Mouse (Mus musculus) spleen, adult 2 months (tissue): ENCODE results near the gene Cc2d2b. TPM values are rescaled to one million over a fixed set of nuclear protein-coding genes. Genes with fewer than 3 reads are reported as not detected.

Source experiments
- DNase-seq, 2 experiments: peaks; one replicate each; pipeline versions ENCODE4 v3.0.0 to v3.0.0-alpha.2; 2012 to 2021; ENCODE audit warnings: low spot score in 2 of 2, low read depth in 1 of 2
- H3K27ac ChIP-seq: fragments of 200-500 bp; 2 replicates; pipeline ENCODE4 v1.5.1; 2012; ENCODE audit warnings: low read length, inconsistent platforms; ENCODE audit not compliant: insufficient read depth
- H3K27me3 ChIP-seq: fragments of 200-500 bp; 2 replicates; pipeline ENCODE4 v1.6.1; 2012; ENCODE audit warnings: mild to moderate bottlenecking, moderate library complexity, low read length, inconsistent platforms; ENCODE audit not compliant: control insufficient read depth, insufficient read depth
- H3K36me3 ChIP-seq: fragments of 200-500 bp; 2 replicates; pipeline ENCODE4 v1.6.1; 2012; ENCODE audit warnings: mild to moderate bottlenecking, low read length, inconsistent platforms; ENCODE audit not compliant: control insufficient read depth, insufficient read depth
- H3K4me1 ChIP-seq: fragments of 200-500 bp; 2 replicates; pipeline ENCODE4 v1.6.1; 2011; ENCODE audit warnings: inconsistent platforms; ENCODE audit not compliant: control insufficient read depth, insufficient read depth, insufficient read length
- H3K4me3 ChIP-seq: fragments of 200-500 bp; 2 replicates; pipeline ENCODE4 v1.5.1; 2011; ENCODE audit warnings: mild to moderate bottlenecking, inconsistent platforms; ENCODE audit not compliant: insufficient read depth, insufficient read length; ENCODE audit errors: extremely low read depth
- CTCF ChIP-seq: fragments of 200-500 bp; IDR thresholded peaks from 2 replicates; pipeline ENCODE4 v1.5.1; 2011; ENCODE audit warnings: mild to moderate bottlenecking, inconsistent platforms; ENCODE audit not compliant: insufficient read depth, insufficient read length, insufficient replicate concordance; ENCODE audit errors: extremely low read depth
- POLR2A ChIP-seq: fragments of 200-500 bp; IDR thresholded peaks from 2 replicates; pipeline ENCODE4 v1.6.1; 2011; ENCODE audit warnings: low read depth, low read length, inconsistent platforms
- WGBS: fragments of 180-500 bp; shearing (Covaris S2); methylation state at CpG from one replicate; pipeline ENCODE4 v1.1.7; 2018; 5-methylcytosine and 5-hydroxymethylcytosine counted together
- polyA plus RNA-seq: library from polyadenylated mRNA; depleted of rRNA; stranded (reverse); fragments of >200 nt; gene quantifications from 2 replicates; pipeline ENCODE4 v1.2.3, GENCODE M21; 2012

Gene Cc2d2b
- polyA plus RNA-seq, 1 experiment: 0.04 TPM

DNA sequence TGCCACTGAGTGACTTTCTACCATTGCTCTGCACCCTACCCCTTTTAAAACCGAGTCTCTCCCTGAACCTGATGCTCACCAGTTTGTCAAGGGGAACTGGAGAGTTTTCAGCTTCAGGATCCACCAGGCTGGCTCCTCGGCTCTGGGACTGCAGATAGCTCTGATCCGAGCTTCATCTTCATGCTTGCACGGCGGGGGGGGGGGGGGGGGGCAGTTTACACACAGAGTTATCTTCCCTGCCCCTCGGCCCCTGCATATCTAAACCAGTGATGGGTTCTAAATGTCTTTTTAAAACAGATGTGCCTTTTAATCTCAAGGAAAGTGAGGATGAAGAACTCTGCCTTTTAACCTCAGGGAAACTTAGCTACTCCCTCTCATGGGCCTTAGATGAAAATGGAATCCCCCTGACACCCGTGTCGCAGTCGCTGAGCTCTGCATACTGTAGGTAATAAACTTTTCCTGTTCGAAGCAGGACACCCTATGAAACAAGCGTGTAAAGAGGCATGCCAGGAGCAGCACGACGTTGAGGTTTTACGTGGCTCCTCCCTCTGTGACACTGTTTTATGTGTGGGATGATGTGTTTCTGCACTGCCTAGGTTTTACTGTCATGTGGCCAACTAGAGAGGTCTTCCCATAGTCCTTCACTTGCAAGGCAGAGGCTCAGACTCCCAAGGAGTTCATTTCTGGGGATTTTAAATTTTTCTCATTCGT lies 39.6 kb downstream of the Cc2d2b start:
- DNase-seq: no peak
- H3K4me1 ChIP-seq: no peaks in the 10 kb centered on the region
- H3K27ac ChIP-seq: no peak overlapping the region
- TF ChIP-seq POLR2A (no peak), CTCF (no peak)
- 48% methylated on average over 15 of the region's 15 CpGs for WGBS
- H3K27me3 ChIP-seq: no peaks in the 10 kb centered on the region
- no peaks in the 10 kb centered on the region for H3K36me3 ChIP-seq
- no peak overlapping the region for H3K4me3 ChIP-seq

DNA sequence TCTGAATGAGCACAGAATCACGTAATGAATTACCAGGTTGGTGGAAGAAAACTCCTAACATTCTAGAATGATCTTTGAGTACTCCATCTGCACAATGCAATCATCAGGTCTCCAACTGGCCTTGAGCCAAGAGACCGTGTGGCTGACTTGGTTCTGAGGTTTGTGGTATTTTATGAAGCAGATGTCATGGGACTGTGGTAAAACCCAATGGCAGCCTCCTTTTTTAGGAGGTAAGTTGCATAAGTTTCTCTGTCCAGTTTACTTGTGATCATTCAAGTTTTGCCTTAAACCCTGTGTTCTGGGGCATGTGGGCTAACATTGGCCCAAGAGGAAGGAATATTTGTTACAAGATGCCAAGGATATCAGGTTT lies 40.1 kb downstream of the Cc2d2b start:
- 15% methylated on average over 2 of the region's 2 CpGs for WGBS
- H3K36me3 ChIP-seq: no peaks in the 10 kb centered on the region
- H3K4me1 ChIP-seq: no peaks in the 10 kb centered on the region
- no peak overlapping the region for H3K27ac ChIP-seq
- no peak overlapping the region for H3K4me3 ChIP-seq
- TF ChIP-seq POLR2A: no peak
- peak in 1 of 2 experiments; percentile 9 for DNase-seq
- no peaks in the 10 kb centered on the region for H3K27me3 ChIP-seq

DNA sequence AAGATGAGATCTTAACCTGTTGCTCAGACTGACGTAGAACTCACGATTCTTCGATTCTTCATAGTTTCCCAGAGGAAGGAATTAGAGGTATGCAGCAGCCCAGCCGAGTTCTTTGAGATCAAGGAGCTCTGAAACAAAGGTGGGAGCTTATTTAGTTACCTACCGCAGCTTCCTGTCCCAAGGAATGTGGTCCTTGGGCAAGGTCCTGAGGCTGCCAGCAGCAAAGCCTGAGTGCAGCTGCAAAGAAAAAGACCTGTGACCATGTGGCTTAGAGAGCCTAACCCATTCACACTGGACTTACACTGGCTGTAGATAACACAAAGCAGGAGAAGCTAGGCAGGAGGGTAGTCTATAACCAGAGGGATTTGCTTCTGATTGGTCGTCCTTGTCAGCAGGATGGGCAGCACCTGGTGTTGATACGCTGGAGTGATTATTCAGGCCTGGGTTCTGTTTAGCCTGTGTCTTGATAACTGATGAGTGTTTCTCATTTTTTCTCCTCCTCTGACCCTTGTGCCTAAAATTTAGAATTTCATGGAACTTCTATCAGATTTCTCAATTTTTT lies 56.7 kb downstream of the Cc2d2b start:
- no peak for DNase-seq
- Histone ChIP-seq H3K4me3 (no peak overlapping the region), H3K27me3 (no peaks in the 10 kb centered on the region), H3K27ac (no peak overlapping the region), H3K4me1 (no peaks in the 10 kb centered on the region), H3K36me3 (no peaks in the 10 kb centered on the region)
- TF ChIP-seq POLR2A (no peak), CTCF (no peak)
- 85% methylated on average over 7 of the region's 7 CpGs for WGBS

DNA sequence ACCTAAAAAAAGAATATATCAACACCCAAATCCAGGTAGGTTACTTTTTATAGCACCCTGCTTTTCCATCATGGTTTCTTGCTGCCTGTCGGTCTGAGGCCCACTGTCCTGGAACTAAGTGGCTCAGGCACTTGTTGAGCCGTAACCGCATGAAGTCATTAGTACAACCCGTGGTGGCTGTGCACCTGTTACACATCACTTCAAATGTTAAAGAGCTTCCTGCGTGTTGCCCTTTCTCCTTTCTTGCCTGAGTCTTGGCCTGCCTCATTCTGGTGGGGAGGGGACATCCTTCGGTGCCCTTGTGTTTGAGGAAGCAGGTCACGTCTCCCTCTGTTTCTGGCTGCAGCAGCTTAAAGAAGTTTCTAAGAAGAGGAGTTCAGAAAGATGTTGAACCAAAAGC lies 61.3 kb downstream of the Cc2d2b start:
- DNase-seq: peak; percentile 46 to 60
- Histone ChIP-seq H3K4me3 (no peak overlapping the region), H3K4me1 (no peaks in the 10 kb centered on the region; the same call in 1 of the 2 replicates), H3K27ac (no peak overlapping the region), H3K27me3 (no peaks in the 10 kb centered on the region), H3K36me3 (peaks cover under 1% of the 10 kb centered on the region; the same call in 1 of the 2 replicates)
- 15% methylated on average over 7 of the region's 7 CpGs for WGBS
- no peak for TF ChIP-seq CTCF
- TF ChIP-seq POLR2A: no peak

DNA sequence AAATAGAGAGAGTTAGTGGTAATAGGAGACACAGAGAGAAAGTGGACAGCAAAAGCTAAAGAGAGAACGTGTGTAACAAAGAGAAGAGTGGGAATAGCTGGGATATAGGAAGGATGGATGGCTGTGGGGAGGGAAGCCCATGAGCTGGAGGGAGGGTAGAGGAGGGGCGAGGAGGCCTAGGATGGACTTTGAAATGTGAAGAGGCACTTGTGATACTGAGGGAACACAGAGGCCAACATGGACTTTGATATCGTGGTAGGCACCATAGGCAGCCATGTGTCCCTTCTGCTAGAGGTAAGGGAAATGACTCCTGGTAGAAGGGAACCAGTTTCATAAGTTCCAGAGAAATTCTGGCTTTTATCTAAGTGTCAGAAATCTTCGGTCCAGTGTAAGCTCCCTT lies 63.3 kb downstream of the Cc2d2b start:
- Histone ChIP-seq H3K36me3 (peaks cover 4% of the 10 kb centered on the region; the same call in 1 of the 2 replicates), H3K27ac (no peak overlapping the region), H3K27me3 (no peaks in the 10 kb centered on the region), H3K4me1 (no peaks in the 10 kb centered on the region; the same call in 1 of the 2 replicates), H3K4me3 (no peak overlapping the region)
- 94% methylated on average over 4 of the region's 4 CpGs for WGBS
- no peak for TF ChIP-seq POLR2A
- TF ChIP-seq CTCF: no peak
- DNase-seq: no peak

DNA sequence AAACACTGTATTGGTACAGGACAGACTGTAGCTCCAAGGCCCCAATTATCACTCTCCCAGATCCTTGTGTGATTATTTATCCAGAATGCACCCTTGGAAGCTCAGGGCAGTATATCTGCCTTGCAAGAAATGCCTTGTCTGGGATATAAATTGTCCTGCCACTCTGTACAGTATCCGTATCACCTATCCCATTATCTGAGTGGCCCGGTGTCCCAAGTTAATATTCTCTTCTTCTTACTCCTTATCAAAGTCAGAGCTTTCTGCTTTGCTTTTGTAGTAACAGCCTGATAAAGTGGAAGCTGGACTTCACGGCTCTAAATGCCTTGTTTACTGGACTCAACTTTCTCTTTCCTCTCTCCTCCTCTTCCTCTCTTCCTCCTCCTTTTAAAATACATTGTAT lies 64.2 kb downstream of the Cc2d2b start:
- Histone ChIP-seq H3K27ac (no peak overlapping the region), H3K4me1 (peaks cover 1% of the 10 kb centered on the region; the same call in 1 of the 2 replicates), H3K36me3 (peaks cover 4% of the 10 kb centered on the region; the same call in 1 of the 2 replicates), H3K27me3 (no peaks in the 10 kb centered on the region), H3K4me3 (no peak overlapping the region)
- no peak for DNase-seq
- 63% methylated on average over 3 of the region's 3 CpGs for WGBS
- TF ChIP-seq POLR2A (no peak), CTCF (no peak)

DNA sequence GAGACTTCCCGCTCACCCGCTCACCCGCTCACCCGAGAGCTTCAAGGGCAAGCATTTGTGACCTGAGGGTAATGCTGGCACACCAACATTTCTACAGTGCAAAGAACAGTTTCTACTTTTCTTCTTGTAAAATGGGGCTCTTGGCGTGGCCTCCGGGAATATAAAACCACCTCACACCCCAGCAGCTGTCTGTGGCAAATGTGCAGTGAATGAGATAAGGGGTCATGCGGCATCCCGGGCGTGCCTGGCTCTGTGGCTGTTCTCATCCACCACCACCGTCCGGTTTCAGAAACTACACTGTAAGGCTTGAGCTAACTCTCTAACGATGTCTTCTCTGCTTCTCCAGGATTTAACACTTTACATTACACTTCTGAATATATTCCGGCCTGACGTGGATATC lies 64.8 kb downstream of the Cc2d2b start:
- TF ChIP-seq CTCF (no peak), POLR2A (no peak)
- WGBS: 39% methylated on average over 14 of the region's 14 CpGs
- peaks cover 7% of the 10 kb centered on the region for H3K4me1 ChIP-seq
- H3K27ac ChIP-seq: no peak overlapping the region; the same call in 1 of the 2 replicates
- H3K27me3 ChIP-seq: no peaks in the 10 kb centered on the region
- DNase-seq: no peak
- peaks cover 4% of the 10 kb centered on the region; the same call in 1 of the 2 replicates for H3K36me3 ChIP-seq
- H3K4me3 ChIP-seq: no peak overlapping the region
